Mouse (Mus musculus) thymus, adult 2 months (tissue): ENCODE measurements around the gene Fam227b.

Experiments used
- CTCF ChIP-seq: fragments of 200-500 bp; IDR thresholded peaks from 2 replicates; pipeline ENCODE4 v1.5.1; 2012; ENCODE audit warnings: mild to moderate bottlenecking, control low read depth, low read length, moderate library complexity, borderline replicate concordance; ENCODE audit not compliant: control insufficient read depth, poor library complexity, insufficient read depth; ENCODE audit errors: extremely low read depth
- POLR2A ChIP-seq: fragments of 200-500 bp; IDR thresholded peaks from 2 replicates; pipeline ENCODE4 v1.6.1; 2012; ENCODE audit warnings: mild to moderate bottlenecking, low read length, control low read depth, moderate library complexity; ENCODE audit not compliant: control insufficient read depth, poor library complexity, insufficient read depth; ENCODE audit errors: extremely low read depth

GRCm38 (mm10) chr2:126042674-126043073 is 109.1 kb downstream of the Fam227b start:
- TF ChIP-seq POLR2A (no peak), CTCF (no peak)
